Mouse (Mus musculus) myocyte (in vitro differentiated cells): ENCODE data around the gene Slc22a12.

Source experiments
- CEBPB ChIP-seq: IDR thresholded peaks from 2 replicates; pipeline ENCODE4 v1.6.1; 2011; ENCODE audit warnings: mild to moderate bottlenecking, moderate library complexity; ENCODE audit not compliant: poor library complexity, insufficient read depth, severe bottlenecking
- MAX ChIP-seq: IDR thresholded peaks from one replicate; pipeline ENCODE4 v1.6.1; 2011; ENCODE audit warnings: low read depth, mild to moderate bottlenecking, control low read depth
- MYOD1 ChIP-seq, 3 experiments: IDR thresholded peaks; one replicate each; pipeline ENCODE4 v1.6.1; 2011; ENCODE audit warnings: control low read depth in 2 of 3, low read depth in 2 of 3, mild to moderate bottlenecking in 2 of 3, moderate library complexity in 1 of 3; ENCODE audit not compliant: insufficient read length in 2 of 3, control insufficient read depth in 1 of 3
- POLR2A ChIP-seq: IDR thresholded peaks from one replicate; pipeline ENCODE4 v1.6.1; 2011; ENCODE audit warnings: low read depth, mild to moderate bottlenecking, control low read depth, moderate library complexity; ENCODE audit not compliant: insufficient read length
- POLR2AphosphoS2 ChIP-seq: IDR thresholded peaks from one replicate; pipeline ENCODE4 v1.6.1; 2011; ENCODE audit warnings: low read depth, control low read depth; ENCODE audit not compliant: insufficient read length
- SRF ChIP-seq: IDR thresholded peaks from one replicate; pipeline ENCODE4 v1.6.1; 2011; ENCODE audit warnings: low read depth; ENCODE audit not compliant: control insufficient read depth, insufficient read length
- TCF12 ChIP-seq: IDR thresholded peaks from one replicate; pipeline ENCODE4 v1.6.1; 2011; ENCODE audit warnings: mild to moderate bottlenecking, control low read depth; ENCODE audit not compliant: poor library complexity, insufficient read depth, severe bottlenecking

DNA sequence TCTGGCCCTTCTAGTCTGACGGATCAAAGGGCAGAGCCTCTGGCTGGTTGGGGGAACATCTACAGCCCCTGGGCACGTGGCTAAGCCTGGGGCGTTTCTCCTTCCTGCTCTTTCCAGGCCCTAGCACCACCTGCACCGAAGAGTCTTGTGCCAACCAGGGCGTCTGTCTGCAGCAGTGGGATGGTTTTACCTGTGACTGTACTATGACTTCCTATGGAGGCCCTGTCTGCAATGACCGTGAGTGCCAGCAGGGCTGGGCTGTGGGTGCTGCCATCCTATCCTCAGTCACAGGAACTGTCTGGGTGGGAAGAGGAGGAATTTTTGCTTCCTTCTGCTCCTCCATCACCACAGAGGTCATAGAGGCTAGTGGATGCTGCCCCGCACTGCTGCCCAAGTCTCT, 49.6 kb downstream of the Slc22a12 start:
- TF ChIP-seq CEBPB, result no peak
- no peak for TF ChIP-seq SRF
- TF ChIP-seq POLR2A, result no peak
- TF ChIP-seq POLR2AphosphoS2, result no peak
- TF ChIP-seq MAX, result no peak
- no peak for TF ChIP-seq MYOD1 (IDR thresholded peaks at IDR 0.05; ENCODE audit: control insufficient read depth in 1 of 3, insufficient read length in 2 of 3, low read depth in 2 of 3)
- no peak for TF ChIP-seq TCF12
